9 mouse cellular contexts compared by ENCODE assay signal in genomic region chr17:56510473-56510969, GRCm38 (mm10). TPM values are rescaled to one million over a fixed set of nuclear protein-coding genes. Genes with fewer than 3 reads are reported as not detected.
A peak's percentile ranks its signal among the peaks of the same experiment; 100 is the strongest.
DNase-seq lines count a peak whose midpoint lies in the region; ATAC-seq and TF ChIP-seq lines count a peak whose summit lies in the region.
"Had no signal": no experiment of that assay in that cellular context is flagged by ENCODE, and none has a peak within 500 bp of the region (broad histone marks: within the 10 kb centered on the region; RNA-seq: fewer than 3 reads in every experiment).

No protein-coding gene starts in this region.

- no peaks in the 10 kb centered on the region for H3K9me3 ChIP-seq in lung, postnatal 0 days (ENCODE audit: low read length)
- H3K9me3 ChIP-seq in hindbrain, embryonic 14.5 days (ENCODE audit: control insufficient read depth, low read length): no peaks in the 10 kb centered on the region
- no peaks in the 10 kb centered on the region for H3K9me3 ChIP-seq in midbrain, embryonic 14.5 days (ENCODE audit: control insufficient read depth, low read length)
- H3K9me3 ChIP-seq: midbrain, embryonic 12.5 days had no signal

- peaks cover 35% of the 10 kb centered on the region for H3K27me3 ChIP-seq in lung, postnatal 0 days (replicated peaks; ENCODE audit: insufficient read depth, low read length)
- H3K27me3 ChIP-seq in hindbrain, embryonic 14.5 days (ENCODE audit: control insufficient read depth, insufficient read depth, low read length): peaks cover 31% of the 10 kb centered on the region
- H3K27me3 ChIP-seq in midbrain, embryonic 14.5 days (ENCODE audit: control insufficient read depth, insufficient read depth, low read length): peaks cover 31% of the 10 kb centered on the region

- H3K27ac ChIP-seq in lung, postnatal 0 days (ENCODE audit: low read length): no peak overlapping the region
- 0 out of 2 replicates have a peak overlapping the region, but pooled peaks have one; percentile 17 for H3K27ac ChIP-seq in hindbrain, embryonic 14.5 days
- no peak overlapping the region for H3K27ac ChIP-seq in midbrain, embryonic 14.5 days (replicated peaks; ENCODE audit: low read depth, low read length)

- no peak for TF ChIP-seq EP300 in lung, postnatal 0 days (IDR thresholded peaks at IDR 0.05)

- H3K4me1 ChIP-seq in lung, postnatal 0 days (ENCODE audit: insufficient read depth, low read depth, low read length): peaks cover 2% of the 10 kb centered on the region; the same call in 1 of the 2 replicates
- peaks cover 16% of the 10 kb centered on the region for H3K4me1 ChIP-seq in hindbrain, embryonic 14.5 days (replicated peaks; ENCODE audit: control insufficient read depth, insufficient read depth, low read length)
- peaks cover 26% of the 10 kb centered on the region for H3K4me1 ChIP-seq in midbrain, embryonic 14.5 days (ENCODE audit: control insufficient read depth, insufficient read depth, low read length)

- no peaks in the 10 kb centered on the region for H3K36me3 ChIP-seq in lung, postnatal 0 days (ENCODE audit: insufficient read depth, low read length)
- H3K36me3 ChIP-seq in hindbrain, embryonic 14.5 days (replicated peaks; ENCODE audit: control insufficient read depth, insufficient read depth): no peaks in the 10 kb centered on the region
- no peaks in the 10 kb centered on the region for H3K36me3 ChIP-seq in midbrain, embryonic 14.5 days (ENCODE audit: control insufficient read depth, insufficient read depth, low read length)
- H3K36me3 ChIP-seq: midbrain, embryonic 12.5 days had no signal

- H3K4me3 ChIP-seq in lung, postnatal 0 days (ENCODE audit: low read depth, low read length): no peak overlapping the region
- H3K4me3 ChIP-seq in hindbrain, embryonic 14.5 days (replicated peaks; ENCODE audit: low read length): no peak overlapping the region
- H3K4me3 ChIP-seq in midbrain, embryonic 14.5 days (replicated peaks; ENCODE audit: low read depth, low read length): peak overlapping the region; percentile 22; the same call in 1 of the 2 replicates

- TF ChIP-seq CTCF in lung, postnatal 0 days (IDR thresholded peaks at IDR 0.05): no peak

- peak overlapping the region; percentile 25; the same call in 1 of the 2 replicates for H3K4me2 ChIP-seq in lung, postnatal 0 days (replicated peaks; ENCODE audit: low read depth, low read length)
- H3K4me2 ChIP-seq in hindbrain, embryonic 14.5 days (replicated peaks): 0 out of 2 replicates have a peak overlapping the region, but pooled peaks have one; percentile 41
- H3K4me2 ChIP-seq in midbrain, embryonic 14.5 days (ENCODE audit: low read length): no peak overlapping the region

- no peak overlapping the region for H3K9ac ChIP-seq in lung, postnatal 0 days (replicated peaks; ENCODE audit: low read depth)
- H3K9ac ChIP-seq in hindbrain, embryonic 14.5 days: no peak overlapping the region
- no peak overlapping the region for H3K9ac ChIP-seq in midbrain, embryonic 14.5 days (replicated peaks; ENCODE audit: low read length)

- no peak for ATAC-seq in lung, postnatal 0 days
- ATAC-seq in hindbrain, embryonic 14.5 days (ENCODE audit: low FRiP score): no peak
- no peak for ATAC-seq in midbrain, embryonic 14.5 days (ENCODE audit: low FRiP score, low TSS enrichment)

- WGBS in lung, postnatal 0 days: 26% methylated on average over 26 of the region's 27 CpGs
- WGBS in hindbrain, embryonic 14.5 days: 24% methylated on average over 27 of the region's 27 CpGs
- 26% methylated on average over 27 of the region's 27 CpGs for WGBS in midbrain, embryonic 14.5 days

- DNase-seq in adrenal gland, postnatal 14 days: peak; percentile 44
- no peak for DNase-seq in adrenal gland, adult 18-20 months (ENCODE audit: low spot score in 2 of 2)
- no peak for DNase-seq in lung, postnatal 0 days (ENCODE audit: low spot score)
- no peak for DNase-seq in lung, postnatal 10 days
- peak; percentile 25 for DNase-seq in hindbrain, embryonic 14.5 days (ENCODE audit: low spot score)
- no peak for DNase-seq in midbrain, embryonic 14.5 days
- no peak for DNase-seq in frontal cortex, adult 2 months (ENCODE audit: extremely low spot score in 1 of 2, low spot score in 1 of 2)
- DNase-seq in yolk sac, embryonic 10.5 days (ENCODE audit: low spot score): no peak

RNA-seq across cellular contexts. Expression of gene Znrf4, which starts 1.7 kb away (rescaled TPM):
- not detected in 2 replicates for total RNA-seq in adrenal gland, postnatal 14 days (2021)
- not detected for total RNA-seq in adrenal gland, adult 18-20 months (2021)
- not detected in 2 replicates for polyA plus RNA-seq in lung, postnatal 0 days (2015; fragmentation: Nextera tagmentation; extraction: Ambion mirVana)
- polyA plus RNA-seq in hindbrain, embryonic 14.5 days (2014; fragmentation: Nextera tagmentation; extraction: Ambion mirVana): not detected in 2 replicates
- polyA plus RNA-seq in midbrain, embryonic 14.5 days (2014; fragmentation: Nextera tagmentation; extraction: Ambion mirVana): not detected in 2 replicates
- polyA plus RNA-seq in frontal cortex, adult 2 months (2012; rRNA removed): not detected in 2 replicates
- polyA plus RNA-seq: midbrain, embryonic 12.5 days had no signal

RNA-seq across cellular contexts. Expression of gene Ptprs, which starts 34.2 kb away (rescaled TPM):
- 97.0 and 102 TPM in 2 replicates for total RNA-seq in adrenal gland, postnatal 14 days (2021)
- 100 to 1,000 TPM; 130 to 188 TPM for total RNA-seq in adrenal gland, adult 18-20 months (2021)
- polyA plus RNA-seq in lung, postnatal 0 days (2015; fragmentation: Nextera tagmentation; extraction: Ambion mirVana): 25.6 and 29.6 TPM in 2 replicates
- 272 and 276 TPM in 2 replicates for polyA plus RNA-seq in hindbrain, embryonic 14.5 days (2014; fragmentation: Nextera tagmentation; extraction: Ambion mirVana)
- 304 and 345 TPM in 2 replicates for polyA plus RNA-seq in midbrain, embryonic 14.5 days (2014; fragmentation: Nextera tagmentation; extraction: Ambion mirVana)
- polyA plus RNA-seq in frontal cortex, adult 2 months (2012; rRNA removed): 622 and 690 TPM in 2 replicates

RNA-seq across cellular contexts. Expression of gene Gm20219, which starts 43.7 kb away (rescaled TPM):
- 0.70 and 1.3 TPM in 2 replicates for total RNA-seq in adrenal gland, postnatal 14 days (2021)
- 1 to 10 TPM in 1 of 2 experiments, under 1 TPM in 1; 0.86 to 1.0 TPM for total RNA-seq in adrenal gland, adult 18-20 months (2021)
- polyA plus RNA-seq in lung, postnatal 0 days (2015; fragmentation: Nextera tagmentation; extraction: Ambion mirVana): 3.5 and 3.8 TPM in 2 replicates
- 0.65 and 1.3 TPM in 2 replicates for polyA plus RNA-seq in hindbrain, embryonic 14.5 days (2014; fragmentation: Nextera tagmentation; extraction: Ambion mirVana)
- polyA plus RNA-seq in midbrain, embryonic 14.5 days (2014; fragmentation: Nextera tagmentation; extraction: Ambion mirVana): 0.95 and 1.2 TPM in 2 replicates
- 3.1 and 3.7 TPM in 2 replicates for polyA plus RNA-seq in frontal cortex, adult 2 months (2012; rRNA removed)

Comparison
In these comparisons a context has a peak if more than half of its experiments do, and no peak if none do; other contexts are left out.
1. DNase-seq: peak in adrenal gland, postnatal 14 days (single experiment) and hindbrain, embryonic 14.5 days (single experiment); none in adrenal gland, adult 18-20 months (0 of 2), lung, postnatal 0 days (single experiment), lung, postnatal 10 days (single experiment), midbrain, embryonic 14.5 days (single experiment), frontal cortex, adult 2 months (0 of 2) and yolk sac, embryonic 10.5 days (single experiment).